Comparison of ENCODE assay signal across 23 mouse cellular contexts in genomic region chr17:32334921-32335320, GRCm38 (mm10). TPM values are rescaled to one million over a fixed set of nuclear protein-coding genes. Genes with fewer than 3 reads are reported as not detected.
DNase-seq lines count a peak whose midpoint lies in the region; ATAC-seq and TF ChIP-seq lines count a peak whose summit lies in the region.
"Had no signal": no experiment of that assay in that cellular context is flagged by ENCODE, and none has a peak within 500 bp of the region (broad histone marks: within the 10 kb centered on the region; RNA-seq: fewer than 3 reads in every experiment).

No protein-coding gene starts in this region.

- no peaks in the 10 kb centered on the region for H3K9me3 ChIP-seq in kidney, embryonic 14.5 days (ENCODE audit: control insufficient read depth, low read length)
- no peaks in the 10 kb centered on the region for H3K9me3 ChIP-seq in lung, embryonic 15.5 days
- H3K9me3 ChIP-seq in E14TG2a.4 (ENCODE audit: low read length): no peaks in the 10 kb centered on the region
- H3K9me3 ChIP-seq: G1E had no signal

- no peak overlapping the region for H3K4me3 ChIP-seq in kidney, embryonic 14.5 days (ENCODE audit: low read length)
- H3K4me3 ChIP-seq in lung, embryonic 15.5 days: no peak overlapping the region
- H3K4me3 ChIP-seq in E14TG2a.4 (replicated peaks; ENCODE audit: low read length): peak overlapping the region; percentile 75

- no peak overlapping the region for H3K27ac ChIP-seq in kidney, embryonic 14.5 days (ENCODE audit: low read depth, low read length)
- no peak overlapping the region for H3K27ac ChIP-seq in lung, embryonic 15.5 days

- peaks cover 82% of the 10 kb centered on the region for H3K36me3 ChIP-seq in kidney, embryonic 14.5 days (ENCODE audit: control insufficient read depth, insufficient read depth, low read length)
- peaks cover 86% of the 10 kb centered on the region for H3K36me3 ChIP-seq in lung, embryonic 15.5 days
- peaks cover 98% of the 10 kb centered on the region for H3K36me3 ChIP-seq in E14TG2a.4 (ENCODE audit: insufficient read depth, low read length)

- H3K9ac ChIP-seq in kidney, embryonic 14.5 days (ENCODE audit: low read depth, low read length): no peak overlapping the region
- H3K9ac ChIP-seq in lung, embryonic 15.5 days: no peak overlapping the region

- no peak for TF ChIP-seq CTCF in E14TG2a.4 (conservative IDR thresholded peaks at IDR 0.05; ENCODE audit: low read length)

- DNase-seq in heart, adult 11 months: peak; percentile 92
- no peak for DNase-seq in heart, postnatal 4 days
- DNase-seq in kidney, postnatal 36 days: no peak
- DNase-seq in lung, postnatal 10 days: no peak
- no peak for DNase-seq in embryo, embryonic 11 days
- DNase-seq: adrenal gland, adult 2 months; adrenal gland, adult 8-10 months; adrenal gland, postnatal 10 days; adrenal gland, postnatal 14 days; adrenal gland, postnatal 25 days; adrenal gland, postnatal 36 days; B cell, adult 2 months; cerebellum, adult 11 months; cerebellum, adult 11-12 months; cerebellum, adult 18-20 months had no signal

- no peaks in the 10 kb centered on the region for H3K27me3 ChIP-seq in kidney, embryonic 14.5 days (ENCODE audit: control insufficient read depth, insufficient read depth, low read length)
- H3K27me3 ChIP-seq in lung, embryonic 15.5 days: no peaks in the 10 kb centered on the region
- no peaks in the 10 kb centered on the region for H3K27me3 ChIP-seq in E14TG2a.4 (ENCODE audit: insufficient read depth, low read length)
- H3K27me3 ChIP-seq: CH12.LX, Patski had no signal

- H3K4me1 ChIP-seq in kidney, embryonic 14.5 days (ENCODE audit: control insufficient read depth, insufficient read depth, low read length): no peaks in the 10 kb centered on the region
- H3K4me1 ChIP-seq in lung, embryonic 15.5 days: no peaks in the 10 kb centered on the region
- peaks cover 28% of the 10 kb centered on the region for H3K4me1 ChIP-seq in E14TG2a.4 (replicated peaks; ENCODE audit: low read depth, low read length)

- H3K4me2 ChIP-seq in kidney, embryonic 14.5 days (replicated peaks; ENCODE audit: low read depth, low read length): no peak overlapping the region
- no peak overlapping the region for H3K4me2 ChIP-seq in lung, embryonic 15.5 days

- ATAC-seq in kidney, embryonic 14.5 days (ENCODE audit: low FRiP score, low TSS enrichment): peak; percentile 45; the same call in 1 of the 2 replicates
- peak; percentile 30; the same call in 1 of the 2 replicates for ATAC-seq in lung, embryonic 15.5 days (ENCODE audit: borderline replicate concordance, extremely low read depth, low FRiP score, low TSS enrichment)
- ATAC-seq: activated CD4-positive, CD25-positive, alpha-beta regulatory T cell, adult 4 months; CD4-positive, CD25-positive, alpha-beta regulatory T cell, adult 4 months; Patski had no signal

- WGBS in kidney, embryonic 14.5 days: 89% methylated on average over 12 of the region's 12 CpGs
- WGBS in lung, embryonic 15.5 days: 91% methylated on average over 12 of the region's 12 CpGs

RNA-seq across cellular contexts. Expression of gene Akap8, which starts 13.9 kb away (rescaled TPM):
- total RNA-seq in heart, postnatal 4 days (2021): 10 to 100 TPM; 68.8 to 78.1 TPM
- polyA plus RNA-seq in kidney, embryonic 14.5 days (2014; fragmentation: Nextera tagmentation; extraction: Ambion mirVana): 60.6 and 62.7 TPM in 2 replicates
- 87.1 and 101 TPM in 2 replicates for polyA plus RNA-seq in lung, embryonic 15.5 days (2015; fragmentation: Nextera tagmentation; extraction: Ambion mirVana)

RNA-seq across cellular contexts. Expression of gene Akap8l, which starts 15.5 kb away (rescaled TPM):
- 10 to 100 TPM; 57.4 to 57.8 TPM for total RNA-seq in heart, postnatal 4 days (2021)
- 81.7 and 93.7 TPM in 2 replicates for polyA plus RNA-seq in kidney, embryonic 14.5 days (2014; fragmentation: Nextera tagmentation; extraction: Ambion mirVana)
- 85.0 and 104 TPM in 2 replicates for polyA plus RNA-seq in lung, embryonic 15.5 days (2015; fragmentation: Nextera tagmentation; extraction: Ambion mirVana)

RNA-seq across cellular contexts. Expression of gene Brd4, which starts 50.4 kb away (rescaled TPM):
- total RNA-seq in heart, postnatal 4 days (2021): 10 to 100 TPM; 80.4 to 81.7 TPM
- 94.5 and 132 TPM in 2 replicates for polyA plus RNA-seq in kidney, embryonic 14.5 days (2014; fragmentation: Nextera tagmentation; extraction: Ambion mirVana)
- 75.4 and 80.0 TPM in 2 replicates for polyA plus RNA-seq in lung, embryonic 15.5 days (2015; fragmentation: Nextera tagmentation; extraction: Ambion mirVana)

RNA-seq across cellular contexts. Expression of gene Wiz, which starts 54.3 kb away (rescaled TPM):
- 10 to 100 TPM; 33.7 to 34.6 TPM for total RNA-seq in heart, postnatal 4 days (2021)
- polyA plus RNA-seq in kidney, embryonic 14.5 days (2014; fragmentation: Nextera tagmentation; extraction: Ambion mirVana): 26.6 and 37.2 TPM in 2 replicates
- polyA plus RNA-seq in lung, embryonic 15.5 days (2015; fragmentation: Nextera tagmentation; extraction: Ambion mirVana): 24.9 and 26.9 TPM in 2 replicates
